Mouse (Mus musculus) MEL (cell line): ENCODE measurements at regions not wholly inside any gene's neighbourhood (a gene's known extent, or its start where the extent isn't known, plus 50 kb on each side); places are given as distances from the start of the nearest gene placed in this dataset.

Experiments
- DNase-seq: peaks from one replicate; pipeline ENCODE4 v3.0.0; 2011; ENCODE audit warnings: low read depth, low spot score
- H3K27ac ChIP-seq: 2 replicates; pipeline ENCODE4 v1.5.1; 2012; ENCODE audit warnings: low read depth, mild to moderate bottlenecking, control low read depth, low read length, moderate library complexity; ENCODE audit not compliant: control insufficient read depth
- H3K27me3 ChIP-seq, 2 experiments: fragments of 150-350 bp in 1 of 2; sonication (generic) in 1 of 2; 2 replicates each; pipeline ENCODE4 v1.6.1; 2012; ENCODE audit warnings: low read length in 2 of 2, mild to moderate bottlenecking in 2 of 2, improper control_type of control experiment in 1 of 2, moderate library complexity in 1 of 2; ENCODE audit not compliant: insufficient read depth in 2 of 2, control insufficient read depth in 1 of 2
- H3K36me3 ChIP-seq, 2 experiments: 2 replicates each; pipeline ENCODE4 v1.6.1; 2012 to 2014; ENCODE audit warnings: low read length in 2 of 2, improper control_type of control experiment in 1 of 2, inconsistent platforms in 1 of 2, mild to moderate bottlenecking in 1 of 2; ENCODE audit not compliant: insufficient read depth in 2 of 2, control insufficient read depth in 1 of 2
- H3K4me1 ChIP-seq, 2 experiments: fragments of 150-350 bp in 1 of 2; sonication (generic) in 1 of 2; 2 replicates each; pipeline ENCODE4 v1.6.1; 2012; ENCODE audit warnings: low read length in 2 of 2, improper control_type of control experiment in 1 of 2, mild to moderate bottlenecking in 1 of 2; ENCODE audit not compliant: insufficient read depth in 2 of 2, control insufficient read depth in 1 of 2
- H3K4me3 ChIP-seq, 2 experiments: fragments of 150-350 bp in 1 of 2; sonication (generic) in 1 of 2; 2 replicates each; pipeline ENCODE4 v1.5.1; 2012; ENCODE audit warnings: low read depth in 2 of 2, low read length in 2 of 2, mild to moderate bottlenecking in 2 of 2, moderate library complexity in 2 of 2, control low read depth in 1 of 2, improper control_type of control experiment in 1 of 2; ENCODE audit not compliant: control insufficient read depth in 1 of 2, insufficient read depth in 1 of 2
- H3K79me2 ChIP-seq: 2 replicates; pipeline ENCODE4 v1.6.1; 2012; ENCODE audit warnings: mild to moderate bottlenecking, low read length, moderate library complexity; ENCODE audit not compliant: control insufficient read depth, poor library complexity, insufficient read depth
- H3K9ac ChIP-seq: 2 replicates; pipeline ENCODE4 v1.6.1; 2012; ENCODE audit warnings: low read depth, mild to moderate bottlenecking, control low read depth, low read length, moderate library complexity; ENCODE audit not compliant: control insufficient read depth, poor library complexity, severe bottlenecking
- H3K9me3 ChIP-seq: fragments of 150-350 bp; sonication (generic); replicated peaks from 2 replicates; pipeline ENCODE4 v1.6.1; 2012; ENCODE audit warnings: mild to moderate bottlenecking, low read length, improper control_type of control experiment, moderate library complexity; ENCODE audit not compliant: insufficient read depth
- BHLHE40 ChIP-seq: IDR thresholded peaks from 2 replicates; pipeline ENCODE4 v1.6.1; 2012; ENCODE audit warnings: low read depth, mild to moderate bottlenecking, inconsistent platforms, low read length, improper control_type of control experiment, borderline replicate concordance
- CHD1 ChIP-seq: IDR thresholded peaks from 2 replicates; pipeline ENCODE4 v1.6.1; 2012; ENCODE audit warnings: low read depth, mild to moderate bottlenecking, inconsistent platforms, low read length, improper control_type of control experiment
- CHD2 ChIP-seq: IDR thresholded peaks from 2 replicates; pipeline ENCODE4 v1.6.1; 2011; ENCODE audit warnings: low read length, improper control_type of control experiment
- CTCF ChIP-seq, 3 experiments: IDR thresholded peaks in 2 of 3; conservative IDR thresholded peaks in 1 of 3; 2 replicates each; pipeline ENCODE4 v1.5.1; 2011 to 2012; ENCODE audit warnings: low read length in 3 of 3, low read depth in 2 of 3, mild to moderate bottlenecking in 2 of 3, improper control_type of control experiment in 1 of 3, inconsistent platforms in 1 of 3, mixed read lengths in 1 of 3, moderate library complexity in 1 of 3; ENCODE audit not compliant: control insufficient read depth in 1 of 3, insufficient read depth in 1 of 3, poor library complexity in 1 of 3, severe bottlenecking in 1 of 3
- E2F4 ChIP-seq: IDR thresholded peaks from 2 replicates; pipeline ENCODE4 v1.6.1; 2011; ENCODE audit warnings: low read depth, low read length, improper control_type of control experiment, borderline replicate concordance
- ELF1 ChIP-seq: IDR thresholded peaks from 2 replicates; pipeline ENCODE4 v1.6.1; 2014; ENCODE audit warnings: low read depth, mild to moderate bottlenecking, inconsistent platforms, low read length, improper control_type of control experiment, moderate library complexity
- EP300 ChIP-seq, 2 experiments: IDR thresholded peaks; 2 replicates each; pipeline ENCODE4 v1.6.1; 2011; ENCODE audit warnings: improper control_type of control experiment in 2 of 2, low read length in 2 of 2, low read depth in 1 of 2, mild to moderate bottlenecking in 1 of 2
- ETS1 ChIP-seq: IDR thresholded peaks from 2 replicates; pipeline ENCODE4 v1.6.1; 2012; ENCODE audit warnings: low read depth, mild to moderate bottlenecking, inconsistent platforms, low read length, improper control_type of control experiment, moderate library complexity
- GABPA ChIP-seq: IDR thresholded peaks from 2 replicates; pipeline ENCODE4 v1.6.1; 2012; ENCODE audit warnings: low read depth, mild to moderate bottlenecking, inconsistent platforms, low read length, improper control_type of control experiment, moderate library complexity
- GATA1 ChIP-seq: IDR thresholded peaks from 2 replicates; pipeline ENCODE4 v1.6.1; 2011; ENCODE audit warnings: low read depth, low read length, improper control_type of control experiment
- HCFC1 ChIP-seq: IDR thresholded peaks from 2 replicates; pipeline ENCODE4 v1.6.1; 2012; ENCODE audit warnings: low read depth, mild to moderate bottlenecking, inconsistent platforms, low read length, improper control_type of control experiment, moderate library complexity
- JUND ChIP-seq: IDR thresholded peaks from 2 replicates; pipeline ENCODE4 v1.6.1; 2011; ENCODE audit warnings: low read depth, mild to moderate bottlenecking, improper control_type of control experiment, low read length
- KAT2A ChIP-seq: conservative IDR thresholded peaks from 2 replicates; pipeline ENCODE4 v1.6.1; 2012; ENCODE audit warnings: low read depth, low read length, improper control_type of control experiment, inconsistent platforms
- MAFK ChIP-seq: IDR thresholded peaks from 2 replicates; pipeline ENCODE4 v1.6.1; 2011; ENCODE audit warnings: low read depth, mild to moderate bottlenecking, low read length, improper control_type of control experiment, borderline replicate concordance
- MAX ChIP-seq: IDR thresholded peaks from 2 replicates; pipeline ENCODE4 v1.6.1; 2011; ENCODE audit warnings: low read length, improper control_type of control experiment
- MAZ ChIP-seq: IDR thresholded peaks from 2 replicates; pipeline ENCODE4 v1.6.1; 2012; ENCODE audit warnings: low read depth, mild to moderate bottlenecking, inconsistent platforms, low read length, improper control_type of control experiment
- MEF2A ChIP-seq: IDR thresholded peaks from 2 replicates; pipeline ENCODE4 v1.6.1; 2014; ENCODE audit warnings: low read depth, mild to moderate bottlenecking, inconsistent platforms, low read length, improper control_type of control experiment; ENCODE audit not compliant: poor library complexity, insufficient replicate concordance, severe bottlenecking; ENCODE audit errors: extremely low read depth
- MXI1 ChIP-seq: IDR thresholded peaks from 2 replicates; pipeline ENCODE4 v1.6.1; 2011; ENCODE audit warnings: mild to moderate bottlenecking, low read depth, low read length, improper control_type of control experiment
- MYB ChIP-seq: IDR thresholded peaks from 2 replicates; pipeline ENCODE4 v1.6.1; 2011; ENCODE audit warnings: mild to moderate bottlenecking, low read depth, low read length, improper control_type of control experiment
- MYC ChIP-seq: IDR thresholded peaks from 2 replicates; pipeline ENCODE4 v1.6.1; 2011; ENCODE audit warnings: low read depth, mild to moderate bottlenecking, low read length, improper control_type of control experiment, moderate library complexity
- NELFE ChIP-seq: IDR thresholded peaks from 2 replicates; pipeline ENCODE4 v1.6.1; 2011; ENCODE audit warnings: low read depth, low read length, improper control_type of control experiment
- NRF1 ChIP-seq: IDR thresholded peaks from 2 replicates; pipeline ENCODE4 v1.6.1; 2014; ENCODE audit warnings: low read depth, mild to moderate bottlenecking, inconsistent platforms, low read length, improper control_type of control experiment, moderate library complexity; ENCODE audit not compliant: poor library complexity, insufficient read depth, severe bottlenecking
- POLR2A ChIP-seq, 2 experiments: IDR thresholded peaks; 2 replicates each; pipeline ENCODE4 v1.6.1; 2011 to 2012; ENCODE audit warnings: low read length in 2 of 2, mild to moderate bottlenecking in 2 of 2, control low read depth in 1 of 2, improper control_type of control experiment in 1 of 2, low read depth in 1 of 2, moderate library complexity in 1 of 2; ENCODE audit not compliant: control insufficient read depth in 1 of 2, insufficient read depth in 1 of 2, poor library complexity in 1 of 2
- POLR2AphosphoS2 ChIP-seq: IDR thresholded peaks from 2 replicates; pipeline ENCODE4 v1.6.1; 2011; ENCODE audit warnings: low read length, improper control_type of control experiment
- POLR2AphosphoS5 ChIP-seq: IDR thresholded peaks from 2 replicates; pipeline ENCODE4 v1.6.1; 2012; ENCODE audit warnings: low read depth, borderline replicate concordance, mild to moderate bottlenecking, inconsistent platforms, low read length, moderate library complexity, mixed read lengths
- RAD21 ChIP-seq: IDR thresholded peaks from 2 replicates; pipeline ENCODE4 v1.6.1; 2011; ENCODE audit warnings: mild to moderate bottlenecking, low read depth, low read length, improper control_type of control experiment
- SIN3A ChIP-seq: IDR thresholded peaks from 2 replicates; pipeline ENCODE4 v1.6.1; 2012; ENCODE audit warnings: low read length, improper control_type of control experiment, inconsistent platforms
- SMC3 ChIP-seq: IDR thresholded peaks from 2 replicates; pipeline ENCODE4 v1.6.1; 2011; ENCODE audit warnings: low read depth, low read length, improper control_type of control experiment
- TAL1 ChIP-seq: IDR thresholded peaks from 2 replicates; pipeline ENCODE4 v1.6.1; 2012; ENCODE audit warnings: mild to moderate bottlenecking, inconsistent platforms, low read length, moderate library complexity, mixed read lengths
- TBP ChIP-seq: IDR thresholded peaks from 2 replicates; pipeline ENCODE4 v1.8.0; 2011; ENCODE audit warnings: low read depth, low read length, improper control_type of control experiment
- TCF12 ChIP-seq: IDR thresholded peaks from 2 replicates; pipeline ENCODE4 v1.6.1; 2014; ENCODE audit warnings: low read depth, mild to moderate bottlenecking, inconsistent platforms, low read length, improper control_type of control experiment, moderate library complexity
- UBTF ChIP-seq: IDR thresholded peaks from 2 replicates; pipeline ENCODE4 v1.6.1; 2012; ENCODE audit warnings: low read depth, mild to moderate bottlenecking, inconsistent platforms, low read length, improper control_type of control experiment, moderate library complexity, borderline replicate concordance; ENCODE audit not compliant: insufficient read depth
- USF1 ChIP-seq: IDR thresholded peaks from 2 replicates; pipeline ENCODE4 v1.6.1; 2014; ENCODE audit warnings: low read depth, mild to moderate bottlenecking, inconsistent platforms, low read length, improper control_type of control experiment, moderate library complexity
- USF2 ChIP-seq, 2 experiments: IDR thresholded peaks; 2 replicates each; pipeline ENCODE4 v1.6.1; 2011 to 2012; ENCODE audit warnings: improper control_type of control experiment in 2 of 2, low read length in 2 of 2, borderline replicate concordance in 1 of 2, inconsistent platforms in 1 of 2, low read depth in 1 of 2, mild to moderate bottlenecking in 1 of 2; ENCODE audit not compliant: insufficient read depth in 1 of 2
- ZC3H11A ChIP-seq: IDR thresholded peaks from 2 replicates; pipeline ENCODE4 v1.6.1; 2012; ENCODE audit warnings: low read depth, mild to moderate bottlenecking, inconsistent platforms, low read length, improper control_type of control experiment
- ZKSCAN1 ChIP-seq: IDR thresholded peaks from 2 replicates; pipeline ENCODE4 v1.6.1; 2012; ENCODE audit warnings: low read depth, mild to moderate bottlenecking, inconsistent platforms, low read length, improper control_type of control experiment, moderate library complexity
- ZMIZ1 ChIP-seq: IDR thresholded peaks from 2 replicates; pipeline ENCODE4 v1.6.1; 2012; ENCODE audit warnings: low read depth, mild to moderate bottlenecking, inconsistent platforms, low read length, improper control_type of control experiment, moderate library complexity
- ZNF384 ChIP-seq: IDR thresholded peaks from 2 replicates; pipeline ENCODE4 v1.6.1; 2012; ENCODE audit warnings: low read depth, mild to moderate bottlenecking, inconsistent platforms, low read length, improper control_type of control experiment

DNA sequence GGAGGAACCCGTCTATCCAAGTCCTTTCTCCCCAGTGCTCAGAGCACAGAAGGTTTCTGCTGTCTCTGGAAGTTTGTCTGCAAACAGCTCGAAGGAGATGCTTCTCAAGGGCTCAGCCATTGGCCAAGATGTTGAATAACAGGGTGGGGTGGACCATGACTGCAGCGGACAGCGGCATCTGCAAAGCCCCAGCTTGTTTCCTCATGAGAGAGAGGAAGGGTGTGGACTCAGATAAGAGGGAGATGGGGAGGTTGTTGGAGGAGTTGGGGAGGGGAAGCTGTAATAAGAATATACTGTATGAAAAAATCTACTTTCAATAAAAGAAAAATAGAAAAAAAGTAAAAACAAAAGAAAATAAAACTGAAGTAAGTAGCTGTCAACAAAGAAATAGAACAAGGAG, 129.7 kb downstream of the Cxxc4 start:
- Histone ChIP-seq H3K9me3 (no peaks in the 10 kb centered on the region), H3K9ac (no peak overlapping the region), H3K4me1 (peaks cover 0 to 7% of the 10 kb centered on the region in 2 experiments; a peak in 3 of 4 replicates), H3K36me3 (peaks cover 0 to 12% of the 10 kb centered on the region in 2 experiments; a peak in 2 of 4 replicates), H3K4me3 (no peak overlapping the region), H3K27ac (peak overlapping the region; percentile 57), H3K79me2 (no peaks in the 10 kb centered on the region), H3K27me3 (no peaks in the 10 kb centered on the region)
- peak; percentile 88 for DNase-seq
- TF ChIP-seq ETS1 (no peak), NRF1 (no peak), GABPA (no peak), USF2 (IDR thresholded peaks at IDR 0.05; ENCODE audit: borderline replicate concordance in 1 of 2, insufficient read depth in 1 of 2, low read depth in 1 of 2, low read length in 2 of 2) (no peak), ZMIZ1 (no peak), JUND (no peak), POLR2AphosphoS2 (no peak), USF1 (no peak), MYC (no peak), TAL1 (peak; percentile 70), CHD1 (no peak), ZKSCAN1 (0 out of 2 replicates have a peak, but pooled peaks have one; percentile 28), ZNF384 (peak; percentile 59), E2F4 (no peak), HCFC1 (no peak), CHD2 (no peak), POLR2A (IDR thresholded peaks at IDR 0.05; ENCODE audit: control insufficient read depth in 1 of 2, insufficient read depth in 1 of 2, low read depth in 1 of 2, low read length in 2 of 2, poor library complexity in 1 of 2) (no peak), MAX (no peak), UBTF (peak; percentile 68; the same call in 1 of the 2 replicates), SIN3A (no peak), MAFK (no peak), MYB (no peak), MAZ (peak; percentile 61; the same call in 1 of the 2 replicates), MXI1 (no peak), RAD21 (no peak), KAT2A (no peak), ZC3H11A (no peak), ELF1 (no peak), SMC3 (no peak), TCF12 (peak; percentile 82), GATA1 (peak; percentile 88), NELFE (no peak), BHLHE40 (no peak), CTCF (IDR thresholded peaks at IDR 0.05 in 2 of 3, conservative IDR thresholded peaks at IDR 0.05 in 1 of 3; ENCODE audit: control insufficient read depth in 1 of 3, insufficient read depth in 1 of 3, low read depth in 2 of 3, low read length in 3 of 3, poor library complexity in 1 of 3, severe bottlenecking in 1 of 3) (no peak), EP300 (IDR thresholded peaks at IDR 0.05; ENCODE audit: low read depth in 1 of 2, low read length in 2 of 2) (peak; percentile 86), POLR2AphosphoS5 (no peak), MEF2A (no peak), TBP (peak; percentile 93)
